Mouse (Mus musculus) G1E (cell line): ENCODE data around the gene Dstyk. TPM values are rescaled to one million over a fixed set of nuclear protein-coding genes. Genes with fewer than 3 reads are reported as not detected.

Experiments used
- ATAC-seq: 2 replicates; pipeline ENCODE4 v1.8.0; 2016; ENCODE audit warnings: mild to moderate bottlenecking; ENCODE audit not compliant: insufficient number of reproducible peaks, poor library complexity, low FRiP score, severe bottlenecking; ENCODE audit errors: extremely low read depth
- DNase-seq: peaks from one replicate; pipeline ENCODE4 v3.0.0; 2012; ENCODE audit warnings: low spot score
- H3K27me3 ChIP-seq: 2 replicates; pipeline ENCODE4 v1.6.1; 2012; ENCODE audit warnings: mild to moderate bottlenecking, low read length, inconsistent platforms; ENCODE audit not compliant: insufficient read depth
- H3K36me3 ChIP-seq: replicated peaks from 2 replicates; pipeline ENCODE3; 2012; ENCODE audit warnings: mild to moderate bottlenecking, inconsistent platforms
- H3K4me1 ChIP-seq: 2 replicates; pipeline ENCODE4 v1.6.1; 2012; ENCODE audit warnings: low read depth, low read length, inconsistent platforms, mixed read lengths; ENCODE audit not compliant: insufficient read depth
- H3K4me3 ChIP-seq: 2 replicates; pipeline ENCODE4 v1.5.1; 2012; ENCODE audit warnings: low read depth, mild to moderate bottlenecking, inconsistent platforms, low read length, moderate library complexity, mixed read lengths
- H3K9me3 ChIP-seq: replicated peaks from 2 replicates; pipeline ENCODE4 v1.6.1; 2012; ENCODE audit warnings: inconsistent platforms
- CTCF ChIP-seq: IDR thresholded peaks from 2 replicates; pipeline ENCODE4 v1.5.1; 2012; ENCODE audit warnings: low read depth, low read length, inconsistent platforms, mixed read lengths
- GATA1 ChIP-seq: IDR thresholded peaks from 2 replicates; pipeline ENCODE4 v1.6.1; 2012; ENCODE audit warnings: borderline replicate concordance, low read length, inconsistent platforms, mixed read lengths
- GATA2 ChIP-seq: IDR thresholded peaks from 2 replicates; pipeline ENCODE4 v1.6.1; 2012; ENCODE audit warnings: low read depth, low read length, inconsistent platforms, borderline replicate concordance
- POLR2AphosphoS5 ChIP-seq: IDR thresholded peaks from 2 replicates; pipeline ENCODE4 v1.6.1; 2012; ENCODE audit warnings: low read depth, low read length, inconsistent platforms; ENCODE audit not compliant: insufficient replicate concordance
- TAL1 ChIP-seq: conservative IDR thresholded peaks from 2 replicates; pipeline ENCODE4 v1.6.1; 2012; ENCODE audit warnings: low read depth, low read length, inconsistent platforms, mixed read lengths
- polyA plus RNA-seq: library from polyadenylated mRNA; stranded (reverse); fragments of >175 nt; gene quantifications from 2 replicates; pipeline ENCODE4 v1.2.3, GENCODE M21; 2012
- total RNA-seq, 2 experiments: library from RNA; stranded (forward) in 1 of 2; stranded (reverse) in 1 of 2; fragments of 200-1000 nt in 1 of 2; fragments of >200 nt in 1 of 2; fragmentation: Nextera tagmentation in 1 of 2; gene quantifications; 2 replicates each; pipeline ENCODE4 v1.2.3; 2014 to 2017

Dstyk gene
- total and polyA plus RNA-seq, 3 experiments, result 2.3 to 22.7 (median 19.0) TPM

GRCm38 (mm10) chr1:132372896-132373534, 44.3 kb upstream of the Dstyk start:
- Histone ChIP-seq H3K27me3 (no peaks in the 10 kb centered on the region), H3K4me3 (no peak overlapping the region), H3K36me3 (peaks cover 76% of the 10 kb centered on the region), H3K4me1 (peaks cover 98% of the 10 kb centered on the region), H3K9me3 (no peaks in the 10 kb centered on the region)
- no peak for TF ChIP-seq GATA2
- TF ChIP-seq POLR2AphosphoS5, result no peak
- no peak for TF ChIP-seq TAL1
- no peak for TF ChIP-seq CTCF
- TF ChIP-seq GATA1, result no peak
- no peak for ATAC-seq
- DNase-seq, result no peak

DNA sequence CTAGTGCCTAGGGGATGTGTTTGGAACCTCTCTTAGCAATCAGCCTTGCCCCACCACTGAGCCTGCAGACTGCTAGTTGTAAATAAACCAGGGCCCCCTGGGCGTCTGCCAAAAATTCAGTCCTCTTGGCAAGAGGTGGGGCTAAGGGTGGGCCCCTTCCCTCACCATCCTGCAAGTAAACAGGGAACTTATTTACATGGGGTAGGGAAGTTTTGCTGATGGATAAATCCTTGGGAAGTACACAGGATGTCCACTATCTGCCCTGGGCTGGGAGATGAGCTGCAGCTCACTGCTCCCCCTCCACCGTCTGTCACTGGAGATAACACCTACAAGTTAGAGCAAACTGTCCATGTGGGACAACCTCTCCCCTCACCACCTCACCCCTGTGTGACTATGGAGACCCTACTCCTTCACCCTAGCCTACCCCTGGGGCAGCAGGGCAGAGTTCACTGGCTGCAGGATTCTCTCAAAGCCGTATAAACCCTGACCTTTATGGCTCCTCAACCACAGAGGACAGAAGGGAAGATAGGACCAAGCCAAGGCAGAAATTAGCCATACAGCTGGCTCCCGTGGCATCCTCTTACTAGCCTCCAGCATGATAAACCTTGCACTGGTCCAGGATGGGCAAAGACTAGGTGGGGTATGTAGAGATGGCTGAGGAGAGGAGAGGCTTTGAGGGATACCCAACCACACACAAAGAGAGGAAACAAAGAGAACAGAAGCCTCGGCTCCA, 43.0 kb upstream of the Dstyk start:
- ATAC-seq (peak; percentile 47), DNase-seq (peak; percentile 47)
- Histone ChIP-seq H3K4me1 (peaks cover 100% of the 10 kb centered on the region), H3K36me3 (peaks cover 85% of the 10 kb centered on the region), H3K4me3 (peak overlapping the region; percentile 21; the same call in 1 of the 2 replicates), H3K9me3 (no peaks in the 10 kb centered on the region), H3K27me3 (no peaks in the 10 kb centered on the region)
- TF ChIP-seq CTCF (no peak), GATA2 (0 out of 2 replicates have a peak, but pooled peaks have one; percentile 19), POLR2AphosphoS5 (no peak), TAL1 (peak; percentile 86), GATA1 (no peak)

DNA sequence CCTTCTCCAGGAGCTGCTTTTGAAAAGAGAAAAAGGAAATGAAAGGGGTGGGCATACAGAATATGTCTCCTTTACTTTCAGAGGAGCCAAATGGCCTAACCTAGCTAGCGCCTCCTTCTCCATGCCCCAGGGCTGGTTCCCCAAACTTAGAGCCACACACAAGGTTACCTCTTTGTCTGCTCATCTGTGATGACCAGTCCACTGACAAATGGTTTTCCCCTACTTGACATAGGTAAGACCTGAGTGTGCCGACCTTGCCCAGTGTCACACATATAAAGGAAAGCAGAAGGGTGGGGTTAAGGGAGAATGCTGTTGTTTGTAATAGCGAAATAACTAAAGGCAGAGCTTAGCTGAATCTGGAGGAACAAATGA, 42.5 kb upstream of the Dstyk start:
- no peak for ATAC-seq
- no peak for TF ChIP-seq TAL1
- no peak for TF ChIP-seq GATA1
- TF ChIP-seq CTCF, result no peak
- no peak for TF ChIP-seq POLR2AphosphoS5
- H3K4me1 ChIP-seq, result peaks cover 100% of the 10 kb centered on the region
- H3K9me3 ChIP-seq, result no peaks in the 10 kb centered on the region
- peaks cover 85% of the 10 kb centered on the region for H3K36me3 ChIP-seq
- H3K27me3 ChIP-seq, result no peaks in the 10 kb centered on the region
- DNase-seq, result no peak
- no peak overlapping the region; the same call in 1 of the 2 replicates for H3K4me3 ChIP-seq

DNA sequence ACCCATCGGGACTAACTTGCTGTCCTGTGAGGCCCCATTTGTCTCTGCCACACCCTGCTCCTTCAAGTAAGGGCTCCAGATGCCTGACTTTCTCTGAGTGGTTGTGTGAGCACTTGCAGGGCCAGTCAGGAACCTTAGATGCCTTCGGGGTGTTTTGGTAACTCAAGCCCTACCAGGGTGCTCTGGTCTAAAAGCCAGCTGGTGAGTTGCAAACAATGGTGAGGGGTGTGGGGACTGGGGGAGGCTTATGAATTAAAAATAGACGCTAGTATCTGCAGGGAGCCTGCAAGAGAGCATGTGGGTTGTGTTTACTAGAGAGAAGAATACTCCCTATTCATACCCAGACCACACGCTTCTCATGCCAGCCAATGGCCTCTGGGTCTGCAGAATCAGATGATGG, 42.1 kb upstream of the Dstyk start:
- no peak for ATAC-seq
- H3K4me3 ChIP-seq, result no peak overlapping the region; the same call in 1 of the 2 replicates
- no peaks in the 10 kb centered on the region for H3K9me3 ChIP-seq
- H3K4me1 ChIP-seq, result peaks cover 97% of the 10 kb centered on the region
- DNase-seq, result no peak
- no peaks in the 10 kb centered on the region for H3K27me3 ChIP-seq
- peaks cover 85% of the 10 kb centered on the region for H3K36me3 ChIP-seq
- no peak for TF ChIP-seq POLR2AphosphoS5

GRCm38 (mm10) chr1:132376211-132377054, 40.9 kb upstream of the Dstyk start:
- no peak for DNase-seq
- no peak for ATAC-seq
- H3K4me3 ChIP-seq, result peak overlapping the region; percentile 18; the same call in 1 of the 2 replicates
- peaks cover 97% of the 10 kb centered on the region for H3K4me1 ChIP-seq
- peaks cover 87% of the 10 kb centered on the region for H3K36me3 ChIP-seq
- TF ChIP-seq GATA1 (no peak), TAL1 (no peak), CTCF (no peak), POLR2AphosphoS5 (no peak), GATA2 (no peak)
- no peaks in the 10 kb centered on the region for H3K9me3 ChIP-seq
- no peaks in the 10 kb centered on the region for H3K27me3 ChIP-seq

GRCm38 (mm10) chr1:132377055-132377365, 40.3 kb upstream of the Dstyk start:
- peak overlapping the region; percentile 18; the same call in 1 of the 2 replicates for H3K4me3 ChIP-seq
- H3K9me3 ChIP-seq, result no peaks in the 10 kb centered on the region
- H3K27me3 ChIP-seq, result no peaks in the 10 kb centered on the region
- peaks cover 82% of the 10 kb centered on the region for H3K36me3 ChIP-seq
- H3K4me1 ChIP-seq, result peaks cover 97% of the 10 kb centered on the region
- DNase-seq (no peak), ATAC-seq (no peak)
- TF ChIP-seq TAL1, result no peak
